In the genomic region with DNA sequence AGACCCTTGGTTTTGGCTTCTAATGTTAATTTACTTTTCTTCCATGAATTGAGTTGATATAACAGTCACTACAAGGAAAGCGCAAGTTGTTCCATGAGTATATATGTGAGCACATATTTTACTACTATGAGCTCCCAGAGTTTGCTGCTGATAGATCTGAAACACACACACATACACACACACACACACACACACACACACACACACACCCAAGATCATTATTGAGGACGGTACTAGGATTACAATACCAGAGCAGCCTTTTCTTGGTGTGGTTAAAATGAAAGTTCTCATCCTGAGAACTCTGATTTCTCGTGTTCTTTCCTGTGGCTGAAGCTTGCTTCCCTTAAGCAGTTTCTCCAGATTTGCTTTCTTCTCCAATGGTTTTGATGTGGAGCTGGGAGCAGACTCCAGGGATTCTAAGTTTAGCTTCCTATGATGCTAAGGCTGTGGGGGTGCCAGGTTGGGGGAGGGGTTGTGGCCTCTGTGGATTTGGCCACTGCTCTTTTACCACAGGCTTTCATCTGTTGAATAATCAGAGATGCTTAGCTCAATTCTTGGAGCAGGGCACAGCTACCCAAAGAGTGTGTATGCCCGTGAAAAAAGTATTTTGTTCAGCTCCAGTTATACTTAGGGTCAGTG, we compare ENCODE assay signal across 12 mouse cellular contexts. TPM values are rescaled to one million over a fixed set of nuclear protein-coding genes. Genes with fewer than 3 reads are reported as not detected.
DNase-seq lines count a peak whose midpoint lies in the region; ATAC-seq and TF ChIP-seq lines count a peak whose summit lies in the region.
"Had no signal": no experiment of that assay in that cellular context is flagged by ENCODE, and none has a peak within 500 bp of the region (broad histone marks: within the 10 kb centered on the region; RNA-seq: fewer than 3 reads in every experiment).

No protein-coding gene starts in this region.

- intact Hi-C loops in heart, adult 2 months (cut with DNase I), result loop anchor here (2.0 to 5.0 kb wide), 2 partner anchors 20 to 41 kb away; a partner anchor contains a TSS

- H3K4me2 ChIP-seq in lung, embryonic 16.5 days (ENCODE audit: low read depth, low read length), result no peak overlapping the region
- H3K4me2 ChIP-seq: embryonic facial prominence, embryonic 12.5 days; hindbrain, embryonic 15.5 days had no signal

- TF ChIP-seq EP300 in heart, adult 2 months (IDR thresholded peaks at IDR 0.05; ENCODE audit: insufficient read depth, low read depth, low read length), result no peak

- H3K4me1 ChIP-seq in heart, adult 2 months (ENCODE audit: control insufficient read depth, insufficient read depth, low read length), result peaks cover 26% of the 10 kb centered on the region
- H3K4me1 ChIP-seq in heart, embryonic 10.5 days, result peaks cover 5% of the 10 kb centered on the region; the same call in 1 of the 2 replicates
- peaks cover 12% of the 10 kb centered on the region for H3K4me1 ChIP-seq in lung, embryonic 16.5 days (replicated peaks; ENCODE audit: control insufficient read depth, insufficient read depth, low read length)

- WGBS in heart, adult 2 months, result 49% methylated on average over 4 of the region's 4 CpGs
- WGBS in heart, embryonic 10.5 days, result 79% methylated on average over 4 of the region's 4 CpGs
- 67% methylated on average over 4 of the region's 4 CpGs for WGBS in lung, embryonic 16.5 days

- DNase-seq in heart, adult 2 months, result peak in 1 of 2 experiments; percentile 43
- no peak for DNase-seq in heart, embryonic 10.5 days (ENCODE audit: low spot score)
- DNase-seq in lung, postnatal 36 days, result no peak
- DNase-seq in gastrocnemius, postnatal 25 days, result peak; percentile 49
- peak; percentile 19 to 52 for DNase-seq in kidney, postnatal 25 days
- DNase-seq in urinary bladder, postnatal 10 days (ENCODE audit: low spot score), result no peak
- DNase-seq in right cerebral cortex, postnatal 25 days, result no peak
- DNase-seq: cerebellum, adult 8-10 months; thymus, postnatal 14 days had no signal

- peak overlapping the region; percentile 55; the same call in 1 of the 2 replicates for H3K9ac ChIP-seq in heart, adult 2 months (ENCODE audit: low read depth, low read length)
- H3K9ac ChIP-seq in lung, embryonic 16.5 days (ENCODE audit: low read length), result no peak overlapping the region
- H3K9ac ChIP-seq: embryonic facial prominence, embryonic 12.5 days; hindbrain, embryonic 15.5 days had no signal

- peak; percentile 20; the same call in 1 of the 2 replicates for ATAC-seq in lung, embryonic 16.5 days (ENCODE audit: low read depth)

- TF ChIP-seq POLR2A in heart, adult 2 months (IDR thresholded peaks at IDR 0.05; ENCODE audit: insufficient read depth, low read depth, low read length), result no peak

- H3K27ac ChIP-seq in heart, adult 2 months, result peak overlapping the region; percentile 72
- H3K27ac ChIP-seq in heart, embryonic 10.5 days, result no peak overlapping the region
- H3K27ac ChIP-seq in lung, embryonic 16.5 days (ENCODE audit: low read length), result peak overlapping the region; percentile 60
- H3K27ac ChIP-seq: embryonic facial prominence, embryonic 12.5 days; hindbrain, embryonic 15.5 days had no signal

- no peak for TF ChIP-seq CTCF in heart, adult 2 months (IDR thresholded peaks at IDR 0.05)

- H3K79me2 ChIP-seq in heart, adult 2 months (replicated peaks; ENCODE audit: control insufficient read depth, insufficient read depth, low read length), result peaks cover 3% of the 10 kb centered on the region; the same call in 1 of the 2 replicates

- H3K9me3 ChIP-seq in heart, embryonic 10.5 days, result no peaks in the 10 kb centered on the region; the same call in 1 of the 2 replicates
- peaks cover 3% of the 10 kb centered on the region for H3K9me3 ChIP-seq in lung, embryonic 16.5 days (ENCODE audit: control insufficient read depth, low read length)
- H3K9me3 ChIP-seq: embryonic facial prominence, embryonic 12.5 days; hindbrain, embryonic 15.5 days had no signal

- no peaks in the 10 kb centered on the region for H3K27me3 ChIP-seq in heart, adult 2 months (ENCODE audit: control insufficient read depth, insufficient read depth, low read length)
- no peaks in the 10 kb centered on the region for H3K27me3 ChIP-seq in heart, embryonic 10.5 days (ENCODE audit: insufficient read depth, poor library complexity, severe bottlenecking)
- H3K27me3 ChIP-seq in lung, embryonic 16.5 days (ENCODE audit: control insufficient read depth, insufficient read depth, low read depth, low read length), result no peaks in the 10 kb centered on the region
- H3K27me3 ChIP-seq: embryonic facial prominence, embryonic 12.5 days; hindbrain, embryonic 15.5 days had no signal

- 0 out of 2 replicates have a peak overlapping the region, but pooled peaks have one; percentile 9 for H3K4me3 ChIP-seq in heart, adult 2 months
- no peak overlapping the region for H3K4me3 ChIP-seq in heart, embryonic 10.5 days
- no peak overlapping the region for H3K4me3 ChIP-seq in lung, embryonic 16.5 days (ENCODE audit: low read length)
- H3K4me3 ChIP-seq: embryonic facial prominence, embryonic 12.5 days; hindbrain, embryonic 15.5 days had no signal

- peaks cover 30% of the 10 kb centered on the region for H3K36me3 ChIP-seq in heart, adult 2 months (ENCODE audit: control insufficient read depth, insufficient read depth, low read length)
- peaks cover 42% of the 10 kb centered on the region for H3K36me3 ChIP-seq in heart, embryonic 10.5 days
- peaks cover 12% of the 10 kb centered on the region for H3K36me3 ChIP-seq in lung, embryonic 16.5 days (ENCODE audit: control insufficient read depth, insufficient read depth, low read length)

RNA-seq across cellular contexts. Expression of a gene that starts 19.1 kb away (rescaled TPM):
- total RNA-seq in heart, adult 2 months (2021), result 10 to 100 TPM; 14.6 to 16.0 TPM
- polyA plus RNA-seq in heart, adult 2 months (2012; rRNA removed), result 8.9 and 24.1 TPM in 2 replicates
- polyA plus RNA-seq in heart, embryonic 10.5 days (2016; fragmentation: Nextera tagmentation; extraction: Ambion mirVana), result 10.6 and 10.8 TPM in 2 replicates
- 15.5 and 16.6 TPM in 2 replicates for polyA plus RNA-seq in lung, embryonic 16.5 days (2015; fragmentation: Nextera tagmentation; extraction: Ambion mirVana)
- 1 to 10 TPM; 9.2 to 10.0 TPM for total RNA-seq in gastrocnemius, postnatal 25 days (2021)

RNA-seq across cellular contexts. Expression of a gene that starts 40.7 kb away (rescaled TPM):
- total RNA-seq in heart, adult 2 months (2021), result 10 to 100 TPM; 21.6 to 24.5 TPM
- 16.7 and 27.5 TPM in 2 replicates for polyA plus RNA-seq in heart, adult 2 months (2012; rRNA removed)
- polyA plus RNA-seq in heart, embryonic 10.5 days (2016; fragmentation: Nextera tagmentation; extraction: Ambion mirVana), result 33.2 and 43.6 TPM in 2 replicates
- polyA plus RNA-seq in lung, embryonic 16.5 days (2015; fragmentation: Nextera tagmentation; extraction: Ambion mirVana), result 45.6 and 46.8 TPM in 2 replicates
- 10 to 100 TPM; 17.6 to 21.4 TPM for total RNA-seq in gastrocnemius, postnatal 25 days (2021)

RNA-seq across cellular contexts. Expression of a gene that starts 45.4 kb away (rescaled TPM):
- total RNA-seq in heart, adult 2 months (2021), result 10 to 100 TPM; 21.9 to 25.4 TPM
- polyA plus RNA-seq in heart, adult 2 months (2012; rRNA removed), result 17.5 and 19.4 TPM in 2 replicates
- 10.1 and 12.6 TPM in 2 replicates for polyA plus RNA-seq in heart, embryonic 10.5 days (2016; fragmentation: Nextera tagmentation; extraction: Ambion mirVana)
- polyA plus RNA-seq in lung, embryonic 16.5 days (2015; fragmentation: Nextera tagmentation; extraction: Ambion mirVana), result 11.0 and 16.3 TPM in 2 replicates
- total RNA-seq in gastrocnemius, postnatal 25 days (2021), result 10 to 100 TPM; 23.3 to 25.1 TPM

Comparison
In these comparisons a context has a peak if more than half of its experiments do, and no peak if none do; other contexts are left out.
1. DNase-seq: peak in gastrocnemius, postnatal 25 days (single experiment) and kidney, postnatal 25 days (2 of 2); none in heart, embryonic 10.5 days (single experiment), lung, postnatal 36 days (single experiment), urinary bladder, postnatal 10 days (single experiment) and right cerebral cortex, postnatal 25 days (single experiment).